Mouse (Mus musculus): ENCODE data around the gene Upk3bl. TPM values are rescaled to one million over a fixed set of nuclear protein-coding genes. Genes with fewer than 3 reads are reported as not detected.
A peak's percentile ranks its signal among the peaks of the same experiment; 100 is the strongest.

The Upk3bl gene
- polyA plus RNA-seq, 1 experiment from 2014 or later: 1.2 TPM

DNA sequence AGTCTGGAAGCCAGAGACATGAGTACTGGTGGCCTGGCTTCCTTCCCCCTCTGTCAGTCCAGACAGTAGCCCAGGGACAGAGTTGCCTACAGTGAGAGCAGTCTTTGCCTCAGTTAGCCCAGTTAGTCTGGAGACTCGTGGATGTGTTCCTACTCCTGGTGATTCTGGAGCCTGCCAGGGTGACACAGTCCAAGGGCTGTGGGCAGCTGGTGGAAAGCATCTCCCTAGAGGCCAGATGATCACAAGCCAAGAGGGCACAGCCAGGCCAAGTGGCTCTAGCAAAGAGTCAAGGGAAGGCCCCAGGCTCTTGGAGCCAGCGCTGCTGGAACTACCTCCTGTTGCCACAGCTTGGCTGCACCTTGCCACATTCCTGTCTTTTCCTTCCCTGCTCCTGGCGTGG, 28.6 kb upstream of the Upk3bl start:
- H3K36me3 ChIP-seq (ENCODE audit: control insufficient read depth, insufficient read depth): peaks cover 12% of the 10 kb centered on the region
- no peak for ATAC-seq (replicated peaks; ENCODE audit: extremely low read depth, insufficient read depth, low FRiP score)
- 90% methylated on average over 3 of the region's 3 CpGs for WGBS

DNA sequence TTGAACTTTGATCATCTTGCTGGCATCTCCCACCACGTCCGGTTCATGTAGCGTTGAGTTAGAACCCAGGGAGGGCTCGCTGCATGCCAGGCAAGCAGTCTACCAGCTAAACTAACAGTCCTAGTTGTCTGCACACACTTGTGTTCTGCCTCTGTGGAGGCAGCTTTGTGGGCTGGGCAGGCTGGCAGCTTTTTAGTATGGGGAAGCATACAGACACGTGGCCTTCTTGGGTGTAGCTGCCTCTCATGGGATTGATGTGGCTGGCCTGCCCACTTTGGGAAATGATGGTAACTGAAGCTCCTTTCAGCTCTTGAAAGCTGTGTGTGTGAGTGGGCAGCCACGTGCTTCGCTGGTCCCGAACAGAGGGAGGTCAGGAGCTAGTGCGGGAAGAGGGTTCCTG, 27.4 kb upstream of the Upk3bl start:
- no peak overlapping the region for H3K4me2 ChIP-seq (ENCODE audit: low read depth, low read length)
- ATAC-seq (replicated peaks; ENCODE audit: extremely low read depth, insufficient read depth, low FRiP score): no peak
- H3K36me3 ChIP-seq (ENCODE audit: control insufficient read depth, insufficient read depth): peaks cover 20% of the 10 kb centered on the region

More for the DNA sequence above, 28.6 kb upstream of the Upk3bl start:
- H3K9ac ChIP-seq (ENCODE audit: low read length): no peak overlapping the region
- no peaks in the 10 kb centered on the region for H3K4me1 ChIP-seq (ENCODE audit: control insufficient read depth, insufficient read depth, low read length)
- no peak overlapping the region for H3K27ac ChIP-seq (ENCODE audit: low read length)
- H3K9me3 ChIP-seq (replicated peaks; ENCODE audit: control insufficient read depth, low read length): no peaks in the 10 kb centered on the region
- H3K4me2 ChIP-seq (ENCODE audit: low read depth, low read length): no peak overlapping the region
- H3K27me3 ChIP-seq (ENCODE audit: control insufficient read depth, insufficient read depth, low read length): no peaks in the 10 kb centered on the region
- no peak overlapping the region for H3K4me3 ChIP-seq (ENCODE audit: low read length)

DNA sequence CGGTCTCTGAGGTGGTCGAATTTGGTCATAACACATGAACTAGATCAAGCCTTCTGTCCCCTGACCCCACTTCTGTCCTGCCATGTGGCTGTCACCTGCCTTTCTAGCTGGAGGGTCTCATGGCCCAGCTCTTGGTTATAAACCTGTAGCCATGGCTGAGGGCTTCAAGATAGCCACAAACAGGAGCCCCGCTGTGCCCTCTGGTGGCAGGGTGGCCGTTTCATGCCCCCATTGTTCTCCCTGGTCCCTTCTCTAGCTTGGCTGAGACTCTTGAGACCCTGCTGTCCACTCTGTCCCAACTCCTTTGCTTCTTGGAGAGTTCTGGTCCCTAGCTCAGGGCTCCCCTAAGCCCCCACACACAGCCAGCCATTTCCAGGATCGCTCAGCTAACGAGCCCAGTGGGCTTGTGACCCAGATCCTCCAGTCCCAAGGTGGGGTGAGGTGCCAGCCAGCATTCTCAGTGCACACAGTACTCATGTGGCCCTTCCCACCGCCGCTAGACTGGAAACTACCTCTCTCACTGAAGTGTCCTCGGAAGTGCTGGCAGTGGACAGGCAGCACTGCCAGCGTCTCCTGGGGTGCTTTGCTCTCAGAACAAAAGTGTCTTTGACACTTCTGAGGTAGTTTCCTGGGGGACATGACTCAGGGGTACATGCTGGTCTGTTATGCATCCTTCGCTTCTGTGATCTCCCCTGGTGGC, 26.5 kb upstream of the Upk3bl start:
- H3K27me3 ChIP-seq (ENCODE audit: control insufficient read depth, insufficient read depth, low read length): no peaks in the 10 kb centered on the region
- H3K36me3 ChIP-seq (ENCODE audit: control insufficient read depth, insufficient read depth): peaks cover 28% of the 10 kb centered on the region
- ATAC-seq (replicated peaks; ENCODE audit: extremely low read depth, insufficient read depth, low FRiP score): no peak
- H3K9ac ChIP-seq (ENCODE audit: low read length): no peak overlapping the region
- no peaks in the 10 kb centered on the region for H3K9me3 ChIP-seq (replicated peaks; ENCODE audit: control insufficient read depth, low read length)
- no peaks in the 10 kb centered on the region for H3K4me1 ChIP-seq (ENCODE audit: control insufficient read depth, insufficient read depth, low read length)
- no peak overlapping the region for H3K27ac ChIP-seq (ENCODE audit: low read length)
- no peak overlapping the region for H3K4me3 ChIP-seq (ENCODE audit: low read length)
- no peak overlapping the region for H3K4me2 ChIP-seq (ENCODE audit: low read depth, low read length)
- WGBS: 83% methylated on average over 11 of the region's 11 CpGs

More for the DNA sequence above, 27.4 kb upstream of the Upk3bl start:
- H3K4me1 ChIP-seq (ENCODE audit: control insufficient read depth, insufficient read depth, low read length): no peaks in the 10 kb centered on the region
- no peak overlapping the region for H3K27ac ChIP-seq (ENCODE audit: low read length)
- 87% methylated on average over 9 of the region's 9 CpGs for WGBS
- H3K9ac ChIP-seq (ENCODE audit: low read length): no peak overlapping the region
- H3K9me3 ChIP-seq (replicated peaks; ENCODE audit: control insufficient read depth, low read length): no peaks in the 10 kb centered on the region
- H3K27me3 ChIP-seq (ENCODE audit: control insufficient read depth, insufficient read depth, low read length): no peaks in the 10 kb centered on the region
- H3K4me3 ChIP-seq (ENCODE audit: low read length): no peak overlapping the region

DNA sequence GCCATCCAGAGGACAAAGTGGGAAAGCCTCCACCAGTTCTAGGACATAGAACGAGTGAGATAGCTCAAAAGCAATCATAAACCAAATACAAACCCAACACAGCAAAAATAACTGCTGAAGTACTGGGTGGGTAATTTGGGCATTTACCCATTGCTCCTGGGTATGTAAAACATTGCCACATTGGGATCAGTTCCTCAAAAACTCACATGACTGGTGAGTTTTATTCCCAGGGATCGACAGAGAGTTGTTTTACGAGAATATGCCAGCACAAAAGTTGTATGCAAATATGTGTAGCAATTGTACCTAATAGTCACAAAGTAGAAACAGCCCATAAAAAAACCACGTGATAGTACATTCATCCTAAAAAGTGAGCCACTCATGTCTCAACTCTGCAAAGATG, 19.4 kb upstream of the Upk3bl start:
- peaks cover 17% of the 10 kb centered on the region for H3K36me3 ChIP-seq (ENCODE audit: control insufficient read depth, insufficient read depth)
- no peaks in the 10 kb centered on the region for H3K27me3 ChIP-seq (ENCODE audit: control insufficient read depth, insufficient read depth, low read length)
- 75% methylated on average over 4 of the region's 4 CpGs for WGBS
- H3K4me3 ChIP-seq (ENCODE audit: low read length): no peak overlapping the region
- no peak overlapping the region for H3K9ac ChIP-seq (ENCODE audit: low read length)
- no peak overlapping the region for H3K4me2 ChIP-seq (ENCODE audit: low read depth, low read length)
- H3K4me1 ChIP-seq (ENCODE audit: control insufficient read depth, insufficient read depth, low read length): no peaks in the 10 kb centered on the region
- H3K9me3 ChIP-seq (replicated peaks; ENCODE audit: control insufficient read depth, low read length): no peaks in the 10 kb centered on the region
- H3K27ac ChIP-seq (ENCODE audit: low read length): no peak overlapping the region
- ATAC-seq (replicated peaks; ENCODE audit: extremely low read depth, insufficient read depth, low FRiP score): no peak

DNA sequence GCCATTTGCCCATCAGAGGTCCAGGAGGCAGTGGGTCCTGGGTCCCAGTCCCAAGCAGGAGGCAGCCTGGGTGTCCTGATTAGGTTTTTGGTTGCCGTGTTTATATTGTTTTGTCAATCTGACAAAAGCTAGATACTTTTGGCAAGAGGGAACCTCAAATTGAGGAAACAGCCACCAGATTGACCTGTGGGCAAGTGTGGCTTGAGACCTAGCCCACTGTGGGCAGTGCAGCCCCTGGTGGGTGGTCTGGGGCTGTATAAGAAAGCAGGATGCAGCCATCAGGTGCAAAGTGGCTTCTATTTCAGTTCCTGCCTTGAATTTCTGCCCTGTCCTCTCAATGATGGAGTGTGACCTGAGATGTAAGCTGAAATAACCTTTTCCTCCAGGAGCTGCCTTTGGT, 19.0 kb upstream of the Upk3bl start:
- no peak overlapping the region for H3K4me2 ChIP-seq (ENCODE audit: low read depth, low read length)
- no peaks in the 10 kb centered on the region for H3K9me3 ChIP-seq (replicated peaks; ENCODE audit: control insufficient read depth, low read length)
- peaks cover 17% of the 10 kb centered on the region for H3K36me3 ChIP-seq (ENCODE audit: control insufficient read depth, insufficient read depth)
- no peak overlapping the region for H3K27ac ChIP-seq (ENCODE audit: low read length)
- H3K27me3 ChIP-seq (ENCODE audit: control insufficient read depth, insufficient read depth, low read length): no peaks in the 10 kb centered on the region
- H3K4me3 ChIP-seq (ENCODE audit: low read length): no peak overlapping the region
- no peak overlapping the region for H3K9ac ChIP-seq (ENCODE audit: low read length)
- H3K4me1 ChIP-seq (ENCODE audit: control insufficient read depth, insufficient read depth, low read length): no peaks in the 10 kb centered on the region
- 80% methylated on average over 1 of the region's 1 CpGs for WGBS
- no peak for ATAC-seq (replicated peaks; ENCODE audit: extremely low read depth, insufficient read depth, low FRiP score)

DNA sequence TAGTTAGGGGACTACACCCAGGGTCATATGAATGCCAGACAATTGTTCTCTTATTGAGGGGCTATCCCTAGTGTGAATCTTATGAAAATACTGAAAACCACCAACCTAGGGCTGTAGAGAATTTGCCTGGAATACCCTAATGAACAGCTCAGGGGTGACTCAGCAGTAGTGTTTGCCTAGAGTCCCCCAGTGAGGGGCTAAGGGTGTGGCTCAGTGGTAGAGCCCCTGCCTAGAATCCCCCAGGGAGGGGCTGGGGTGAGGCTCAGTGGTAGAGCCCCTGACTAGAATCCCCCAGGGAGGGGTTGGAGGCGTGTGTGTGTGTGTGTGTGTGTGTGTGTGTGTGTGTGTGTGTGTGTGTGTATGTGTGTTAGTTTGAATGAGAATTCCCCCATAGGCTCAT, 17.6 kb upstream of the Upk3bl start:
- Histone ChIP-seq H3K4me3 (ENCODE audit: low read length) (no peak overlapping the region), H3K36me3 (ENCODE audit: control insufficient read depth, insufficient read depth) (peaks cover 9% of the 10 kb centered on the region; the same call in 1 of the 2 replicates), H3K9ac (ENCODE audit: low read length) (no peak overlapping the region), H3K4me2 (ENCODE audit: low read depth, low read length) (no peak overlapping the region), H3K27me3 (ENCODE audit: control insufficient read depth, insufficient read depth, low read length) (no peaks in the 10 kb centered on the region), H3K9me3 (replicated peaks; ENCODE audit: control insufficient read depth, low read length) (no peaks in the 10 kb centered on the region), H3K4me1 (ENCODE audit: control insufficient read depth, insufficient read depth, low read length) (no peaks in the 10 kb centered on the region), H3K27ac (ENCODE audit: low read length) (no peak overlapping the region)
- WGBS: 100% methylated on average over 1 of the region's 1 CpGs
- ATAC-seq (replicated peaks; ENCODE audit: extremely low read depth, insufficient read depth, low FRiP score): no peak

DNA sequence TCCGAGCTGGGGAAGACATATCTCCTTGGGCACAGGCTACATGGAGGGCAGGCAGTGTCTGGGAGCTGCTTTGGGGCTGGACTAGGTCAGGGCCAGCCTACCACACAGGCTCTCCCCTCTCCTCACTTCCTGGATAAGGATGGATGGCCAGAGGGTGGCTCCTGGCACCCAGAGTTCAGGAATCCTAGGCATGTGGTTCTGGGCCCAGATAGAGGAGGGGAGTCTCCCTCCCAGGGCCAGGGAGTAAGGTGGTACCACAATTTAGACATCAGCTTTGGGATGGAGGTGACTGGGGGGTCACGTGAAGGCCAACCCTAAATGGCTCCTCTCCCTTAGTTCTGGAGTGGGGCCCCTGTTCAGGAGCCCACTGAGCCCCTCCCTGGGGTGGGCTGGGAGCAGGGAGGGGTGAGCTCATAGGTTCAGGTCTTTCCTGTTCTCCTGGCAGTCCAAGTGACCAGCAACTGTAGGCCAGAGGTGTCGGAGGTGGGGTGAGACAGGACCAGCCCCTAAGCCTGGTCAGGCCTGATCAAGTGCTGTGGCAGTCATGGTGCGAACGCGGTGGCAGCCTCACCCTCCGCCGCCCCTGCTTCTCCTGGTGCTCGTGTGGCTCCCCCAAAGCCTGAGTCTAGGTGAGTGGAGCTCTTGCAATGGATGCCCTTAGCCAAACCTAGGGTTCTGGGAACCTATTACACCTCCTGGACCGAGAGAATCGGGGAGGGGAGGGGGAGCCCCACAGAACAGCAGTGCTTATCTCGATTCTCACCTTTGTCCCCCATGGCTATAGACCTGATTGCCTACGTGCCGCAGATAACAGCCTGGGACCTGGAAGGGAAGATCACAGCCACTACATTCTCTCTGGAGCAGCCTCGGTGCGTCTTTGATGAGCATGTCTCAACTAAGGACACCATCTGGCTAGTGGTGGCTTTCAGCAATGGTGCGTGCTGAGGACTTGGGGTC, 15.8 kb upstream of the Upk3bl start, which contains the start of gene Upk3b:
Gene Upk3b, plus strand, starts transcription at position 239 of the 957 bp plus-strand sequence.
- no peak within 1 kb of the TSS for H3K27ac ChIP-seq (ENCODE audit: low read length)
- 45% methylated on average over 17 of the region's 17 CpGs for WGBS
- no peaks in the 10 kb centered on the region for H3K27me3 ChIP-seq (ENCODE audit: control insufficient read depth, insufficient read depth, low read length)
- no peaks in the 10 kb centered on the region for H3K4me1 ChIP-seq (ENCODE audit: control insufficient read depth, insufficient read depth, low read length)
- H3K9ac ChIP-seq (ENCODE audit: low read length): no peak within 1 kb of the TSS
- no peak within 1 kb of the TSS for H3K4me2 ChIP-seq (ENCODE audit: low read depth, low read length)
- H3K36me3 ChIP-seq (ENCODE audit: control insufficient read depth, insufficient read depth): no peaks in the 10 kb centered on the region
- ATAC-seq (replicated peaks; ENCODE audit: extremely low read depth, insufficient read depth, low FRiP score): peak; percentile 47
- no peak within 1 kb of the TSS for H3K4me3 ChIP-seq (ENCODE audit: low read length)
- no peaks in the 10 kb centered on the region for H3K9me3 ChIP-seq (replicated peaks; ENCODE audit: control insufficient read depth, low read length)

DNA sequence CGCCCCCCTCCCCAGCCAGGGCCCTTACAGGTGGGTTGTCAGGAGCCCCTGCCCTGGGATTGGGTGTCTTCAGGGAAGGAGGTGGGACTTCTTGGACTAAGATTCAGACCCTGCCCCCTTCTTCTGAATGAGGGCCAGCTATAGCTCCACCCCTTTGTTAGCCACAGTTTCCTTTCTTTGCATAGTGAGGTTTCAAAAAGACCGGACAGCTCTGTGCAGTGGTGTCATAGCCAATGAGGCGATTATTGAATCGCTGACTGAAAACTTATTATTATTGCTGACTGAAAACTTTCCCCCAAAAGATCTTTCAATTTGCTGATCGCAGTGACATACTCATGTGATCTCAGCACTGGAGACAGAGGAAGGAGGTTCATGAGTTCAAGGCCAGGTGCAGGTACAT, 14.1 kb upstream of the Upk3bl start:
- 37% methylated on average over 5 of the region's 5 CpGs for WGBS
- Histone ChIP-seq H3K27me3 (ENCODE audit: control insufficient read depth, insufficient read depth, low read length) (no peaks in the 10 kb centered on the region), H3K4me3 (ENCODE audit: low read length) (no peak overlapping the region), H3K4me1 (ENCODE audit: control insufficient read depth, insufficient read depth, low read length) (no peaks in the 10 kb centered on the region), H3K27ac (ENCODE audit: low read length) (no peak overlapping the region), H3K4me2 (ENCODE audit: low read depth, low read length) (no peak overlapping the region), H3K36me3 (ENCODE audit: control insufficient read depth, insufficient read depth) (no peaks in the 10 kb centered on the region), H3K9me3 (replicated peaks; ENCODE audit: control insufficient read depth, low read length) (no peaks in the 10 kb centered on the region), H3K9ac (ENCODE audit: low read length) (no peak overlapping the region)
- ATAC-seq (replicated peaks; ENCODE audit: extremely low read depth, insufficient read depth, low FRiP score): no peak

DNA sequence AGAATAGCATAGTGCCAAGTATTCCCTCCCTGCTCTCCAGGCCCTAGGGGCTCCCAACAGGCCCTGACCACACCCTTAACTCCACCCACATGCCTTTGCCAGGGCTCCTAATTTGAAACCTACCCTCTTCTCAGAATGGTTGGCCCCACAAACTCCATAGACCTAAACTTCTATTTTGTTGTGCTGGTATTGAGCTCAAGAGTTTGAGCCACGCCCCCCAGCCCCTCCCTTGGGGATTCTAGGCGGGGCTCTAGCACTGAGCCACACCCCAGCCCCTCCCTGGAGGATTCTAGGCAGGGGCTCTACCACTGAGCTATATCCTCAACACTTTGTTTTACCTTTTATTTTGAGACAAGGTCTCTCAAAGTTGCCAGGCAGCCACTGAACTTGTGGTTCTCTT, 13.0 kb upstream of the Upk3bl start:
- Histone ChIP-seq H3K4me3 (ENCODE audit: low read length) (no peak overlapping the region), H3K9ac (ENCODE audit: low read length) (no peak overlapping the region), H3K27ac (ENCODE audit: low read length) (no peak overlapping the region), H3K9me3 (replicated peaks; ENCODE audit: control insufficient read depth, low read length) (no peaks in the 10 kb centered on the region), H3K4me2 (ENCODE audit: low read depth, low read length) (no peak overlapping the region), H3K4me1 (ENCODE audit: control insufficient read depth, insufficient read depth, low read length) (no peaks in the 10 kb centered on the region), H3K36me3 (ENCODE audit: control insufficient read depth, insufficient read depth) (no peaks in the 10 kb centered on the region), H3K27me3 (ENCODE audit: control insufficient read depth, insufficient read depth, low read length) (no peaks in the 10 kb centered on the region)
- no peak for ATAC-seq (replicated peaks; ENCODE audit: extremely low read depth, insufficient read depth, low FRiP score)
- 45% methylated on average over 2 of the region's 2 CpGs for WGBS

All from heart, embryonic 16.5 days (tissue).